Mouse (Mus musculus) megakaryocyte, embryonic 14.5 days (primary cell): ENCODE measurements around the gene Csrnp3.

Experiments
- FLI1 ChIP-seq: IDR thresholded peaks from 2 replicates; pipeline ENCODE4 v1.6.1; 2012; ENCODE audit warnings: low read length, inconsistent platforms, mixed read lengths
- GATA1 ChIP-seq: IDR thresholded peaks from 3 replicates; pipeline ENCODE4 v1.6.1; 2012; ENCODE audit warnings: mixed read lengths, low read length, inconsistent platforms, borderline replicate concordance

DNA sequence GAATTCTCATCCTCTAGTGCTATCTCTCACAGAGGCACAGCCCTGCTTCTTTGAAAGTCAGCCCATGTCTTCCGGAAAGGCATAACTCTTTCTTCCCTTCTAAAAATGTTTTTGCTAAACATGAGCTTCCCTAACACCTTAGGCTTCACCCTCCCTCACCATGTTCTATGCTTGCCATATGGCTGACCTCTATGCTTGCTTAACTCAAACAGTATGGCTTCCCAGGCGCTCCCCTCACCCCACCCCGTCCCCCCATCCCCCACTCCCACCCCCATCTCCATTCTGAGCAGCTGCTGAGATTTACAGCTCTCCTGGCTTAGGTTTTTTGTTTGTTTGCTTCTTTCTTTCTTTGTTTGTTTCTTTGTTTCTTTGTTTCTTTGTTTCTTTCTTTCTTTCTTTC, 3.2 kb upstream of the Csrnp3 start:
- TF ChIP-seq GATA1 (no peak), FLI1 (no peak)
